ENCODE assay signal across 8 mouse cellular contexts in genomic region chr5:117614331-117615024, GRCm38 (mm10).
DNase-seq lines count a peak whose midpoint lies in the region; ATAC-seq lines count a peak whose summit lies in the region.

No protein-coding gene starts in this region.

- ATAC-seq in hindbrain, embryonic 16.5 days: no peak
- ATAC-seq in embryonic facial prominence, embryonic 15.5 days (ENCODE audit: insufficient number of reproducible peaks, low FRiP score, low TSS enrichment, low read depth): peak; percentile 40; the same call in 1 of the 2 replicates
- peak; percentile 70; the same call in 1 of the 2 replicates for ATAC-seq in megakaryocyte-erythroid progenitor cell, adult 5-6 weeks (replicated peaks; ENCODE audit: low FRiP score, low TSS enrichment, poor library complexity, severe bottlenecking)

- no peak overlapping the region for H3K4me2 ChIP-seq in hindbrain, embryonic 16.5 days (ENCODE audit: low read length)
- no peak overlapping the region for H3K4me2 ChIP-seq in embryonic facial prominence, embryonic 15.5 days (replicated peaks)

- H3K4me3 ChIP-seq in hindbrain, embryonic 10.5 days: no peak overlapping the region
- no peak overlapping the region for H3K4me3 ChIP-seq in hindbrain, embryonic 16.5 days (ENCODE audit: low read length)
- no peak overlapping the region for H3K4me3 ChIP-seq in embryonic facial prominence, embryonic 15.5 days (replicated peaks)

- no peaks in the 10 kb centered on the region; the same call in 1 of the 2 replicates for H3K27me3 ChIP-seq in hindbrain, embryonic 10.5 days (ENCODE audit: insufficient read depth, poor library complexity, severe bottlenecking)
- no peaks in the 10 kb centered on the region for H3K27me3 ChIP-seq in hindbrain, embryonic 16.5 days (replicated peaks; ENCODE audit: control insufficient read depth, insufficient read depth, low read length)
- H3K27me3 ChIP-seq in embryonic facial prominence, embryonic 15.5 days: no peaks in the 10 kb centered on the region

- no peaks in the 10 kb centered on the region for H3K9me3 ChIP-seq in hindbrain, embryonic 10.5 days
- no peaks in the 10 kb centered on the region for H3K9me3 ChIP-seq in hindbrain, embryonic 16.5 days (ENCODE audit: control insufficient read depth, low read length)
- no peaks in the 10 kb centered on the region for H3K9me3 ChIP-seq in embryonic facial prominence, embryonic 15.5 days (replicated peaks)

- DNase-seq in hindbrain, embryonic 10.5 days (ENCODE audit: low spot score): peak; percentile 84
- peak; percentile 42 to 61 for DNase-seq in adrenal gland, postnatal 4 days (ENCODE audit: low spot score in 2 of 2)
- peak; percentile 60 to 71 for DNase-seq in heart, postnatal 36 days
- peak; percentile 47 to 85 for DNase-seq in layer of hippocampus, postnatal 25 days (ENCODE audit: extremely low spot score in 1 of 2, low spot score in 1 of 2)
- DNase-seq in testis, postnatal 10 days (ENCODE audit: low spot score): peak; percentile 92

- no peaks in the 10 kb centered on the region for H3K36me3 ChIP-seq in hindbrain, embryonic 10.5 days
- H3K36me3 ChIP-seq in hindbrain, embryonic 16.5 days (ENCODE audit: control insufficient read depth, insufficient read depth, low read length): no peaks in the 10 kb centered on the region
- no peaks in the 10 kb centered on the region for H3K36me3 ChIP-seq in embryonic facial prominence, embryonic 15.5 days

- H3K9ac ChIP-seq in hindbrain, embryonic 16.5 days (ENCODE audit: low read depth, low read length): no peak overlapping the region
- no peak overlapping the region for H3K9ac ChIP-seq in embryonic facial prominence, embryonic 15.5 days

- H3K27ac ChIP-seq in hindbrain, embryonic 10.5 days: no peak overlapping the region
- H3K27ac ChIP-seq in hindbrain, embryonic 16.5 days (ENCODE audit: low read depth, low read length): no peak overlapping the region
- no peak overlapping the region for H3K27ac ChIP-seq in embryonic facial prominence, embryonic 15.5 days (replicated peaks)

- no peaks in the 10 kb centered on the region for H3K4me1 ChIP-seq in hindbrain, embryonic 10.5 days (replicated peaks)
- no peaks in the 10 kb centered on the region for H3K4me1 ChIP-seq in hindbrain, embryonic 16.5 days (ENCODE audit: control insufficient read depth, insufficient read depth, low read depth, low read length)
- H3K4me1 ChIP-seq in embryonic facial prominence, embryonic 15.5 days: no peaks in the 10 kb centered on the region

- WGBS in hindbrain, embryonic 10.5 days: 38% methylated on average over 5 of the region's 5 CpGs
- WGBS in hindbrain, embryonic 16.5 days: 41% methylated on average over 5 of the region's 5 CpGs
- WGBS in embryonic facial prominence, embryonic 15.5 days: 32% methylated on average over 5 of the region's 5 CpGs

- intact Hi-C loops in heart, postnatal 36 days (cut with DNase I): loop anchor here (1.0 to 5.0 kb wide), 4 partner anchors 97 to 333 kb away; no protein-coding TSS in a partner anchor
